Mouse (Mus musculus) CH12.LX (cell line): ENCODE measurements around the gene Arpp21. TPM values are rescaled to one million over a fixed set of nuclear protein-coding genes. Genes with fewer than 3 reads are reported as not detected.

Source experiments
- DNase-seq: peaks from one replicate; pipeline ENCODE4 v3.0.0-alpha.2; 2013; ENCODE audit errors: extremely low read depth
- H3K27ac ChIP-seq: 2 replicates; pipeline ENCODE4 v1.5.1; 2012; ENCODE audit warnings: low read depth, mild to moderate bottlenecking, control low read depth, moderate library complexity; ENCODE audit not compliant: insufficient read depth
- H3K27me3 ChIP-seq: replicated peaks from 2 replicates; pipeline ENCODE3; 2012; ENCODE audit warnings: inconsistent platforms
- H3K36me3 ChIP-seq, 2 experiments: replicated peaks in 1 of 2; 2 replicates each; pipeline versions ENCODE3 to v1.6.1; 2012; ENCODE audit warnings: inconsistent platforms in 1 of 2, low read length in 1 of 2, mild to moderate bottlenecking in 1 of 2, mixed read lengths in 1 of 2, moderate library complexity in 1 of 2; ENCODE audit not compliant: control insufficient read depth in 1 of 2, insufficient read depth in 1 of 2
- H3K4me1 ChIP-seq, 2 experiments: 2 replicates each; pipeline ENCODE4 v1.6.1; 2012; ENCODE audit warnings: inconsistent platforms in 1 of 2, moderate library complexity in 1 of 2; ENCODE audit not compliant: insufficient read depth in 2 of 2, control insufficient read depth in 1 of 2
- H3K4me2 ChIP-seq: 2 replicates; pipeline ENCODE4 v1.6.1; 2012; ENCODE audit warnings: low read depth, mild to moderate bottlenecking, control low read depth; ENCODE audit not compliant: poor library complexity, insufficient read depth, severe bottlenecking
- H3K4me3 ChIP-seq, 3 experiments: fragments of 150-350 bp in 1 of 3; sonication (generic) in 1 of 3; replicated peaks in 1 of 3; 2 replicates each; pipeline versions ENCODE3 to v1.5.1; 2011 to 2012; ENCODE audit warnings: low read depth in 2 of 3, low read length in 2 of 3, mild to moderate bottlenecking in 2 of 3, moderate library complexity in 2 of 3, control low read depth in 1 of 3, improper control_type of control experiment in 1 of 3, inconsistent platforms in 1 of 3, mixed read lengths in 1 of 3; ENCODE audit not compliant: poor library complexity in 1 of 3
- H3K79me2 ChIP-seq: replicated peaks from 2 replicates; pipeline ENCODE4 v1.6.1; 2012; ENCODE audit warnings: mild to moderate bottlenecking, moderate library complexity; ENCODE audit not compliant: control insufficient read depth, poor library complexity, insufficient read depth, severe bottlenecking; ENCODE audit errors: extremely low read depth
- H3K9ac ChIP-seq: 2 replicates; pipeline ENCODE4 v1.6.1; 2012; ENCODE audit warnings: low read depth, mild to moderate bottlenecking, control low read depth, moderate library complexity; ENCODE audit not compliant: insufficient read depth
- H3K9me3 ChIP-seq: replicated peaks from 2 replicates; pipeline ENCODE3; 2012; ENCODE audit warnings: low read length, inconsistent platforms, mixed read lengths
- BHLHE40 ChIP-seq: IDR thresholded peaks from 2 replicates; pipeline ENCODE4 v1.6.1; 2011; ENCODE audit warnings: mild to moderate bottlenecking, low read depth, low read length, improper control_type of control experiment
- CHD1 ChIP-seq: IDR thresholded peaks from 2 replicates; pipeline ENCODE4 v1.6.1; 2012; ENCODE audit warnings: low read depth, low read length, improper control_type of control experiment, inconsistent platforms
- CHD2 ChIP-seq: IDR thresholded peaks from 2 replicates; pipeline ENCODE4 v1.6.1; 2011; ENCODE audit warnings: low read length, improper control_type of control experiment
- CTCF ChIP-seq, 2 experiments: IDR thresholded peaks in 1 of 2; conservative IDR thresholded peaks in 1 of 2; 2 replicates each; pipeline ENCODE4 v1.5.1; 2011 to 2012; ENCODE audit warnings: low read depth in 2 of 2, low read length in 2 of 2, improper control_type of control experiment in 1 of 2, inconsistent platforms in 1 of 2, mild to moderate bottlenecking in 1 of 2, moderate library complexity in 1 of 2
- E2F4 ChIP-seq: IDR thresholded peaks from 2 replicates; pipeline ENCODE4 v1.6.1; 2011; ENCODE audit warnings: low read depth, low read length, improper control_type of control experiment; ENCODE audit not compliant: insufficient replicate concordance
- EP300 ChIP-seq: IDR thresholded peaks from 2 replicates; pipeline ENCODE4 v1.6.1; 2011; ENCODE audit warnings: low read length, improper control_type of control experiment
- ETS1 ChIP-seq: conservative IDR thresholded peaks from 2 replicates; pipeline ENCODE4 v1.6.1; 2012; ENCODE audit warnings: low read depth, mild to moderate bottlenecking, inconsistent platforms, low read length, improper control_type of control experiment, moderate library complexity
- HCFC1 ChIP-seq: IDR thresholded peaks from 2 replicates; pipeline ENCODE4 v1.6.1; 2012; ENCODE audit warnings: low read depth, mild to moderate bottlenecking, inconsistent platforms, low read length, improper control_type of control experiment
- IRF4 ChIP-seq: IDR thresholded peaks from 2 replicates; pipeline ENCODE4 v1.6.1; 2014; ENCODE audit warnings: low read depth, mild to moderate bottlenecking, inconsistent platforms, low read length, improper control_type of control experiment
- JUN ChIP-seq: IDR thresholded peaks from 2 replicates; pipeline ENCODE4 v1.6.1; 2011; ENCODE audit warnings: low read depth, mild to moderate bottlenecking, low read length, improper control_type of control experiment, moderate library complexity; ENCODE audit not compliant: insufficient read depth
- JUND ChIP-seq: conservative IDR thresholded peaks from 2 replicates; pipeline ENCODE4 v1.6.1; 2011; ENCODE audit warnings: low read depth, low read length, improper control_type of control experiment
- KAT2A ChIP-seq: IDR thresholded peaks from 2 replicates; pipeline ENCODE4 v1.6.1; 2012; ENCODE audit warnings: low read length, improper control_type of control experiment, inconsistent platforms; ENCODE audit not compliant: insufficient replicate concordance
- MAX ChIP-seq: IDR thresholded peaks from 2 replicates; pipeline ENCODE4 v1.6.1; 2011; ENCODE audit warnings: low read length, improper control_type of control experiment
- MAZ ChIP-seq: IDR thresholded peaks from 2 replicates; pipeline ENCODE4 v1.6.1; 2012; ENCODE audit warnings: low read depth, mild to moderate bottlenecking, inconsistent platforms, low read length, improper control_type of control experiment, moderate library complexity
- MEF2A ChIP-seq: IDR thresholded peaks from 2 replicates; pipeline ENCODE4 v1.6.1; 2014; ENCODE audit warnings: low read depth, mild to moderate bottlenecking, inconsistent platforms, low read length, improper control_type of control experiment, borderline replicate concordance
- NELFE ChIP-seq: IDR thresholded peaks from 2 replicates; pipeline ENCODE4 v1.6.1; 2011; ENCODE audit warnings: low read depth, low read length, improper control_type of control experiment
- PAX5 ChIP-seq: IDR thresholded peaks from 2 replicates; pipeline ENCODE4 v1.6.1; 2012; ENCODE audit warnings: low read length, inconsistent platforms, mixed read lengths
- POLR2A ChIP-seq: IDR thresholded peaks from 2 replicates; pipeline ENCODE4 v1.6.1; 2011; ENCODE audit warnings: low read depth, mild to moderate bottlenecking, improper control_type of control experiment, low read length
- POLR2AphosphoS2 ChIP-seq: IDR thresholded peaks from 2 replicates; pipeline ENCODE4 v1.6.1; 2011; ENCODE audit warnings: low read depth, low read length, improper control_type of control experiment
- RCOR1 ChIP-seq: conservative IDR thresholded peaks from 2 replicates; pipeline ENCODE4 v1.6.1; 2012; ENCODE audit warnings: low read depth, mild to moderate bottlenecking, inconsistent platforms, low read length, improper control_type of control experiment
- SIN3A ChIP-seq: IDR thresholded peaks from 2 replicates; pipeline ENCODE4 v1.6.1; 2012; ENCODE audit warnings: low read length, improper control_type of control experiment, inconsistent platforms
- SMC3 ChIP-seq: IDR thresholded peaks from 2 replicates; pipeline ENCODE4 v1.6.1; 2011; ENCODE audit warnings: low read depth, low read length, improper control_type of control experiment
- UBTF ChIP-seq: IDR thresholded peaks from 2 replicates; pipeline ENCODE4 v1.6.1; 2012; ENCODE audit warnings: low read depth, mild to moderate bottlenecking, inconsistent platforms, low read length, improper control_type of control experiment, moderate library complexity
- USF1 ChIP-seq: IDR thresholded peaks from 2 replicates; pipeline ENCODE4 v1.6.1; 2014; ENCODE audit warnings: low read depth, mild to moderate bottlenecking, inconsistent platforms, low read length, improper control_type of control experiment
- USF2 ChIP-seq: conservative IDR thresholded peaks from 2 replicates; pipeline ENCODE4 v1.6.1; 2011; ENCODE audit warnings: low read depth, low read length, improper control_type of control experiment
- ZC3H11A ChIP-seq: IDR thresholded peaks from 2 replicates; pipeline ENCODE4 v1.6.1; 2012; ENCODE audit warnings: low read depth, mild to moderate bottlenecking, inconsistent platforms, low read length, improper control_type of control experiment
- ZNF384 ChIP-seq: IDR thresholded peaks from 2 replicates; pipeline ENCODE4 v1.6.1; 2012; ENCODE audit warnings: low read depth, low read length, improper control_type of control experiment, inconsistent platforms
- dilution Hi-C: fragments of 300-500 bp; cut with MboI; formaldehyde crosslinking; loops from 2 replicates; pipeline ENCODE4 v1.14.3; 2020; ENCODE audit warnings: low sequenced_read_pairs; ENCODE audit not compliant: extremely low pct_unique_long_range_greater_than_20kb, extremely low pct_ligation_motif_present
- in situ Hi-C: fragments of 300-500 bp; cut with MboI; formaldehyde crosslinking; loops from 3 replicates; pipeline ENCODE4 v1.14.3; 2019; ENCODE audit warnings: low sequenced_read_pairs, low pct_ligation_motif_present, low pct_unique_long_range_greater_than_20kb, mixed read lengths
- polyA plus RNA-seq: library from polyadenylated mRNA; unstranded; fragments of >175 nt; gene quantifications from 2 replicates; pipeline ENCODE4 v1.2.1, GENCODE M21; 2012; ENCODE audit warnings: low read depth; ENCODE audit not compliant: insufficient read length
- total RNA-seq, 2 experiments: library from RNA; depleted of rRNA; stranded (reverse); fragments of 300-350 nt in 1 of 2; fragments of >200 nt in 1 of 2; gene quantifications; 2 replicates each; pipeline ENCODE4 v1.2.3; 2012 to 2014

Arpp21 gene
- total and polyA plus RNA-seq, 3 experiments: not detected

- in situ Hi-C loops: no loop called here
- no peaks in the 10 kb centered on the region for H3K4me1 ChIP-seq
- H3K9ac ChIP-seq: no peak overlapping the region
- dilution Hi-C loops: no loop called here
- H3K4me2 ChIP-seq: no peak overlapping the region
- H3K27ac ChIP-seq: no peak overlapping the region
- peaks cover 70% of the 10 kb centered on the region for H3K9me3 ChIP-seq
- TF ChIP-seq HCFC1: no peak
- no peak for TF ChIP-seq PAX5
- TF ChIP-seq POLR2A: no peak
- no peak for TF ChIP-seq BHLHE40
- no peak for TF ChIP-seq USF2
- TF ChIP-seq CHD2: no peak
- TF ChIP-seq CTCF (conservative IDR thresholded peaks at IDR 0.05 in 1 of 2, IDR thresholded peaks at IDR 0.05 in 1 of 2; ENCODE audit: low read depth in 2 of 2, low read length in 2 of 2): no peak
- no peak for TF ChIP-seq POLR2AphosphoS2
- TF ChIP-seq ZC3H11A: no peak
- TF ChIP-seq MAZ: no peak
- TF ChIP-seq RCOR1: no peak
- TF ChIP-seq JUN: no peak
- no peak for TF ChIP-seq NELFE
- no peak for TF ChIP-seq E2F4
- no peak for TF ChIP-seq ZNF384
- no peaks in the 10 kb centered on the region for H3K36me3 ChIP-seq
- H3K79me2 ChIP-seq: no peaks in the 10 kb centered on the region
- no peak for DNase-seq
- H3K27me3 ChIP-seq: no peaks in the 10 kb centered on the region
- H3K4me3 ChIP-seq: no peak overlapping the region
Observed at GRCm38 (mm10) chr9:112075273-112075672, 160.5 kb downstream of the Arpp21 start.

DNA sequence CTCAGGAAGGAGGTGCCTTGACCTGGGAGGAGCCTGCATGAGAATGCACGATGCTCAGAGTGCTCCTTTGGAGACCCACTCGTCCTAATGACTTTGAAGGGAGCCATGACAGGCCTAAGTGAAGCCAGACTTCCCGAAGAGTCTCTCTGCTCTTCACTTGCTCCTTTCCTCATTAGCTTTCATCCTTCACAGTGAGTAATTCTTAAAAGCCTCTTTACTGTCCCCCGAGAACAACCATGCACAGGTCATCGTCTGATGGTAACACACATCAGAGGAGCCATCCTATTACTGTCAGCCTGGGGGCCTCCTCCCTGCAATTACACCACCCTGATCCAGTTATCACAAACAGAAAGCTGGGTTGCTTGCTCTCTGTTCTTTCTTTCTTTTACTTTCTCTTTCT is 160.9 kb downstream of the Arpp21 start:
- Histone ChIP-seq H3K9ac (no peak overlapping the region), H3K4me2 (no peak overlapping the region), H3K4me1 (no peaks in the 10 kb centered on the region), H3K36me3 (no peaks in the 10 kb centered on the region), H3K9me3 (peaks cover 68% of the 10 kb centered on the region), H3K4me3 (no peak overlapping the region), H3K79me2 (no peaks in the 10 kb centered on the region), H3K27me3 (no peaks in the 10 kb centered on the region), H3K27ac (no peak overlapping the region)
- dilution Hi-C loops (no loop called here), in situ Hi-C loops (no loop called here)
- DNase-seq: no peak
- TF ChIP-seq CHD2: no peak
- no peak for TF ChIP-seq PAX5
- TF ChIP-seq JUND: no peak
- no peak for TF ChIP-seq JUN
- TF ChIP-seq POLR2A: no peak
- TF ChIP-seq KAT2A: no peak
- no peak for TF ChIP-seq CHD1
- TF ChIP-seq MEF2A: no peak
- no peak for TF ChIP-seq SIN3A
- TF ChIP-seq UBTF: no peak
- TF ChIP-seq MAZ: no peak
- TF ChIP-seq SMC3: no peak
- no peak for TF ChIP-seq ZNF384
- no peak for TF ChIP-seq ETS1
- no peak for TF ChIP-seq MAX
- no peak for TF ChIP-seq BHLHE40
- TF ChIP-seq IRF4: no peak
- TF ChIP-seq USF1: no peak
- no peak for TF ChIP-seq EP300
